Mouse (Mus musculus) hindbrain, embryonic 14.5 days (tissue): ENCODE measurements at regions not wholly inside any gene's neighbourhood (a gene's known extent, or its start where the extent isn't known, plus 50 kb on each side); places are given as distances from the start of the nearest gene placed in this dataset.
A peak's percentile ranks its signal among the peaks of the same experiment; 100 is the strongest.

Experiments used
- ATAC-seq: fragments of 200-750 bp; cut with Nextera tagmentation; 2 replicates; pipeline ENCODE4 v1.8.0; 2017; ENCODE audit warnings: moderate number of reproducible peaks, mild to moderate bottlenecking, moderate TSS enrichment, moderate library complexity; ENCODE audit not compliant: low FRiP score
- DNase-seq: peaks from one replicate; pipeline ENCODE4 v3.0.0-alpha.2; 2015; ENCODE audit warnings: low spot score
- H3K27ac ChIP-seq: fragments of 300-500 bp; sonication (generic); 2 replicates; pipeline ENCODE4 v1.5.1; 2014; ENCODE audit warnings: mild to moderate bottlenecking, moderate library complexity
- H3K27me3 ChIP-seq: fragments of 300-500 bp; sonication (generic); 2 replicates; pipeline ENCODE4 v1.6.1; 2014; ENCODE audit warnings: mild to moderate bottlenecking, low read length, mixed read lengths; ENCODE audit not compliant: control insufficient read depth, insufficient read depth
- H3K36me3 ChIP-seq: fragments of 300-500 bp; sonication (generic); replicated peaks from 2 replicates; pipeline ENCODE4 v1.6.1; 2014; ENCODE audit not compliant: control insufficient read depth, insufficient read depth
- H3K4me1 ChIP-seq: fragments of 300-500 bp; sonication (generic); replicated peaks from 2 replicates; pipeline ENCODE4 v1.6.1; 2014; ENCODE audit warnings: antibody characterized with exemption, low read length, mixed read lengths; ENCODE audit not compliant: control insufficient read depth, insufficient read depth
- H3K4me2 ChIP-seq: fragments of 300-500 bp; sonication (generic); replicated peaks from 2 replicates; pipeline ENCODE4 v1.6.1; 2014; ENCODE audit warnings: mild to moderate bottlenecking, moderate library complexity
- H3K4me3 ChIP-seq: fragments of 300-500 bp; sonication (generic); replicated peaks from 2 replicates; pipeline ENCODE4 v1.5.1; 2014; ENCODE audit warnings: mild to moderate bottlenecking, low read length
- H3K9ac ChIP-seq: fragments of 300-500 bp; sonication (generic); 2 replicates; pipeline ENCODE4 v1.6.1; 2014
- H3K9me3 ChIP-seq: fragments of 300-500 bp; sonication (generic); 2 replicates; pipeline ENCODE4 v1.6.1; 2016; ENCODE audit warnings: low read length; ENCODE audit not compliant: control insufficient read depth
- WGBS: fragments of 180-500 bp; shearing (Covaris S2); extraction: QIAGEN DNeasy Blood & Tissue Kit; methylation state at CpG from one replicate; pipeline ENCODE4 v1.1.7; 2014; 5-methylcytosine and 5-hydroxymethylcytosine counted together

DNA sequence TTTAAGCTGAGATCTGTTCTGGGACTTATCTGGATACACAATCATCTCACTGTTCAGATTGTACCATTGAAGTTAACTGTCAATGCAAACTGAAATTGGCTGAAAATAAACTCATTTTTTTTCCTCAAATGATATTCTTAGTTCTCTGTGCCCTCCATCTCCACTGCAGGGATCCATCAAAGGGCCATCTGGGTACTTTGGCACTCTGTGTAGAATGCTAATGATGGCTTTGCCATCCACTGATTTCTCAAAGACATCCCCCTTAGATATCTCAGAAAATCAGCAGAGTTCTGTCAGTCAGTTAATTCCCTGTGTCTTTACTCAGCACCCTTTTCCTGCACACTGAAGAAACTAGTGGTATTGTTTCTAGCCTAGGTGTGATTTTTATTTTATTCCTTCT lies 224.6 kb downstream of the Papss1 start:
- no peaks in the 10 kb centered on the region for H3K36me3 ChIP-seq
- no peaks in the 10 kb centered on the region for H3K27me3 ChIP-seq
- no peak overlapping the region for H3K4me3 ChIP-seq
- no peaks in the 10 kb centered on the region for H3K4me1 ChIP-seq
- no peaks in the 10 kb centered on the region for H3K9me3 ChIP-seq
- no peak overlapping the region for H3K9ac ChIP-seq
- ATAC-seq (no peak), DNase-seq (no peak)
- no peak overlapping the region for H3K4me2 ChIP-seq
- H3K27ac ChIP-seq = no peak overlapping the region

GRCm38 (mm10) chr3:131794056-131794455 lies 229.5 kb downstream of the Papss1 start:
- no peak overlapping the region for H3K4me3 ChIP-seq
- no peaks in the 10 kb centered on the region for H3K9me3 ChIP-seq
- no peak overlapping the region for H3K4me2 ChIP-seq
- H3K9ac ChIP-seq = no peak overlapping the region
- H3K4me1 ChIP-seq = no peaks in the 10 kb centered on the region
- H3K36me3 ChIP-seq = no peaks in the 10 kb centered on the region
- H3K27me3 ChIP-seq = no peaks in the 10 kb centered on the region
- H3K27ac ChIP-seq = no peak overlapping the region
- 84% methylated on average over 1 of the region's 1 CpGs for WGBS
- ATAC-seq (no peak), DNase-seq (no peak)

DNA sequence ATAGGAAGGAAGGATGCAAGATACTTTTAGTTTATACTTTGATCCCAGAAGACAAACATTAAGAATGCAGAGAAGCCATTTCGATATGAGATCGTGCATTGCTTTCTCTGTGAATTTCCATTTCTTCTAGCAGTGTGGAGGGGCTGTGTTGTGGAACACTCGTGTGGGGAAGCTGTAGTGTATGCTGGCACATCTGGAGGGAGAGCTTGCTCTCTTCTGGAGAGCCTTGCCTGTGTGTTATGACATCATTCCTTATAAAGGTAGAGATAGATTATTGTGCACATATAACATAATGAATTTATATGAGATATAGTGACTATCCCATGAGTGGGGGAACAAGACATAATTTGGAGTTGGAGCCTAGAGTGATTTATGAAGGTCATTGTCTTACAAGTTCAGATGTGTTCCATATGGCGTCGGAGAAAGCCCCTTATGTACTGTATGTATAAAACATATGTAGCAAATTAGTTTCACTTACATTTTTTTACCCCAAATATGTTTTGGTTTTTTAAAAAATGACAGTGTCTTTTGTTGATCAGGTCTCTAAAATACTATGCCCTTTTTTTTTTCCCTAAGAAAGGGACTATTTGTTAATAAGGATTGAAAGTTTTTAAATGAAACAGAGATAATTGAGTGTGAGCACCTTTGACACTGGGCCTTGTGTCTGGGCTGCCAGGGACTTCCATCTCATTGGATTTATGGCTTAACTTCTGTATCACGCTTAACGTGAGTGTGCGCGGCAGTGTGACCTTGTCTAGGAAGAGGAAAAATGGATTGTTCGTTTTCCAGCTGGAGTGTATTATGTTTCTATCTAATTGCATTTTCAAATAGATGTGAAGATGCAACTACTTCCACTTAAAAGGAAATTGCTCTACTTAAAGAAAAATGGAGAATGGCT lies 230.8 kb downstream of the Papss1 start:
- H3K4me1 ChIP-seq = no peaks in the 10 kb centered on the region
- H3K4me2 ChIP-seq = no peak overlapping the region
- 74% methylated on average over 10 of the region's 10 CpGs for WGBS
- H3K4me3 ChIP-seq = no peak overlapping the region
- no peaks in the 10 kb centered on the region for H3K36me3 ChIP-seq
- ATAC-seq = no peak
- H3K9ac ChIP-seq = no peak overlapping the region
- H3K27me3 ChIP-seq = no peaks in the 10 kb centered on the region
- H3K9me3 ChIP-seq = no peaks in the 10 kb centered on the region
- DNase-seq = no peak
- no peak overlapping the region for H3K27ac ChIP-seq

DNA sequence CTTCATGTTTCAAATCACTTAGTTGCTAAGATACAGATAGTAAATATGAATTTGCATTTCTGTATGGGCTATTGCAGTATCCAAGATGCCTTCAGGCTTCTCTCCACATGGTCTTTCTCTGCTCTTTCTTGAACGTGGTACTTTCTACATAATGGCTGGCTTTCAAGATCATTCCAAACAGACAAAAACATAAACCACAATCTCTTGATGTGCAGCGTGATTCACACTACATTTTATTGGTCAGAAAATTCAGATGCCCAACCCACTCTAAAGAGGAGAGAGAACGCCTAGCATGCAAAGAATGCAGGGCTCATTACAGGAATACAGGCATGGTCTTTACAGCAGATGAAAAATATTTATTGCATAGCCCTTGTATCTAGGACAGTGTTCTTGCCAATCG lies 235.2 kb downstream of the Papss1 start:
- H3K4me2 ChIP-seq = no peak overlapping the region
- H3K27ac ChIP-seq = no peak overlapping the region
- no peaks in the 10 kb centered on the region for H3K27me3 ChIP-seq
- H3K36me3 ChIP-seq = no peaks in the 10 kb centered on the region
- no peaks in the 10 kb centered on the region for H3K4me1 ChIP-seq
- no peaks in the 10 kb centered on the region for H3K9me3 ChIP-seq
- WGBS = 82% methylated on average over 4 of the region's 4 CpGs
- no peak overlapping the region for H3K9ac ChIP-seq
- ATAC-seq (no peak), DNase-seq (no peak)
- H3K4me3 ChIP-seq = no peak overlapping the region

DNA sequence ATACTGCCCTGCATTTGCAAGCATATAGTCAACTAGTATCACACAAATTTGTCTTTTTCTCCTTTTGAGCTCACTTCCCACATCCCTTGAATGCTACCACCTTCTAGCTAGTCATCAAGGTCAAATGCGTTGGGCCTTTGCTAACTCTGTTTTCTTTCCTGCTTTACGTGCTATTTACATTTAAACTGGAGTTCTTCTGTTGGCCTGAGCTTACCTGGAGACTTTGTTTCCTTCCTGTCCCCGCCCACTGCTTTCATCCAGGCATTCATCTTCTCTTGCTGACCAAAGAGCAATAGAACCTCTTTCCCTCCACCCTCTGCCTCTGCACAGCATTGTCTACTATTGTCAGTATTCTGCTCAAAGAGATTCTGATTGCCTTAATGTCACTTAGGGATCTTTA lies 237.0 kb downstream of the Papss1 start:
- no peaks in the 10 kb centered on the region for H3K36me3 ChIP-seq
- no peak for DNase-seq
- H3K4me1 ChIP-seq = no peaks in the 10 kb centered on the region
- H3K4me2 ChIP-seq = no peak overlapping the region
- ATAC-seq = no peak
- no peaks in the 10 kb centered on the region for H3K9me3 ChIP-seq
- no peaks in the 10 kb centered on the region for H3K27me3 ChIP-seq
- WGBS = 66% methylated on average over 3 of the region's 3 CpGs
- H3K9ac ChIP-seq = no peak overlapping the region
- no peak overlapping the region for H3K4me3 ChIP-seq
- H3K27ac ChIP-seq = no peak overlapping the region

- ATAC-seq (no peak), DNase-seq (no peak)
- no peaks in the 10 kb centered on the region for H3K9me3 ChIP-seq
- no peaks in the 10 kb centered on the region for H3K4me1 ChIP-seq
- no peak overlapping the region for H3K9ac ChIP-seq
- no peak overlapping the region for H3K4me3 ChIP-seq
- H3K27me3 ChIP-seq = no peaks in the 10 kb centered on the region
- no peak overlapping the region for H3K4me2 ChIP-seq
- no peak overlapping the region for H3K27ac ChIP-seq
- 92% methylated on average over 7 of the region's 7 CpGs for WGBS
- no peaks in the 10 kb centered on the region for H3K36me3 ChIP-seq
These were observed 238.3 kb downstream of the Papss1 start for GRCm38 (mm10) chr3:131802841-131803240.

GRCm38 (mm10) chr3:131808127-131808526 lies 243.6 kb downstream of the Papss1 start:
- Histone ChIP-seq H3K4me1 (no peaks in the 10 kb centered on the region), H3K4me2 (no peak overlapping the region), H3K4me3 (no peak overlapping the region), H3K9me3 (no peaks in the 10 kb centered on the region), H3K27me3 (no peaks in the 10 kb centered on the region), H3K27ac (no peak overlapping the region), H3K9ac (no peak overlapping the region), H3K36me3 (no peaks in the 10 kb centered on the region)
- WGBS = 86% methylated on average over 8 of the region's 8 CpGs
- ATAC-seq (no peak), DNase-seq (no peak)

DNA sequence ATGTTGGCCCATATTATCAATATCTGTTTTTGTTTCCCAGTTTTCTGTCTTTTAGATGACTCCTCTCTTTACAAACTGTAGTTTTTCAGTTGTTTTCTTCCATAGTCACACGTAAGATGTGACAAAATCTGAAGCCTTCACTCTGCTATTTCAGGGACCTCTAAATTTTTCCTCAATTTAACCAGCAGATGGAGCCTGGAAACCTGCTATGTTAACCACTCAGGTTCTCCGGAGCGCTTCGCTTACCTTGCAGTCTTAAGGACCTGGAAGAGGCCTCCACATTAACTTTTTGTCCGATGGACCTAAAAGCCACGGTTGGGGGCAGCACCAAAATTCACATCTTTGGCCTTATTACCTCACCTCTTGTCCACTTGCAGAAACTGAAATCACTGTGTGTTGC lies 248.4 kb downstream of the Papss1 start:
- Histone ChIP-seq H3K27me3 (no peaks in the 10 kb centered on the region), H3K9ac (no peak overlapping the region), H3K4me1 (no peaks in the 10 kb centered on the region), H3K4me3 (no peak overlapping the region), H3K4me2 (no peak overlapping the region), H3K36me3 (no peaks in the 10 kb centered on the region), H3K27ac (no peak overlapping the region), H3K9me3 (no peaks in the 10 kb centered on the region)
- DNase-seq = peak; percentile 67
- peak; percentile 43; the same call in 1 of the 2 replicates for ATAC-seq
- 57% methylated on average over 6 of the region's 6 CpGs for WGBS

GRCm38 (mm10) chr3:131818806-131819205 lies 254.2 kb downstream of the Papss1 start:
- ATAC-seq (no peak), DNase-seq (no peak)
- H3K9me3 ChIP-seq = no peaks in the 10 kb centered on the region
- H3K4me3 ChIP-seq = no peak overlapping the region
- H3K9ac ChIP-seq = no peak overlapping the region
- no peak overlapping the region for H3K27ac ChIP-seq
- H3K4me2 ChIP-seq = no peak overlapping the region
- H3K4me1 ChIP-seq = no peaks in the 10 kb centered on the region
- no peaks in the 10 kb centered on the region for H3K27me3 ChIP-seq
- no peaks in the 10 kb centered on the region for H3K36me3 ChIP-seq
- 93% methylated on average over 1 of the region's 1 CpGs for WGBS

- no peak for ATAC-seq
- no peak for DNase-seq
- no peaks in the 10 kb centered on the region for H3K36me3 ChIP-seq
- no peak overlapping the region for H3K4me3 ChIP-seq
- H3K27me3 ChIP-seq = no peaks in the 10 kb centered on the region
- no peaks in the 10 kb centered on the region for H3K4me1 ChIP-seq
- WGBS = 80% methylated on average over 2 of the region's 2 CpGs
- H3K27ac ChIP-seq = no peak overlapping the region
- no peaks in the 10 kb centered on the region for H3K9me3 ChIP-seq
- H3K9ac ChIP-seq = no peak overlapping the region
- H3K4me2 ChIP-seq = no peak overlapping the region
These were observed 227.7 kb upstream of the Dkk2 start for GRCm38 (mm10) chr3:131857442-131857841.
